Mouse (Mus musculus): ENCODE measurements around the gene Mavs.
"Not testable (repeated sequence)": the region's sequence is repeated elsewhere in the genome, so short reads cannot be mapped to it uniquely, and the experiment has no call there.

Gene Mavs

GRCm38 (mm10) chr2:131211026-131211615, 22.7 kb upstream of the Mavs start:
- DNase-seq (ENCODE audit: low read depth, low spot score): peak; percentile 16

GRCm38 (mm10) chr2:131213773-131214172, 20.1 kb upstream of the Mavs start:
- DNase-seq (ENCODE audit: low read depth, low spot score): no peak

- DNase-seq (ENCODE audit: low read depth, low spot score): no peak
These were observed 17.7 kb upstream of the Mavs start for GRCm38 (mm10) chr2:131215941-131216858.

- DNase-seq (ENCODE audit: low read depth, low spot score): no peak
These were observed 13.8 kb upstream of the Mavs start for GRCm38 (mm10) chr2:131220030-131220429.

- no peak for DNase-seq (ENCODE audit: low read depth, low spot score)
These were observed 11.9 kb upstream of the Mavs start for GRCm38 (mm10) chr2:131221853-131222515.

GRCm38 (mm10) chr2:131222562-131222961, 11.3 kb upstream of the Mavs start:
- DNase-seq (ENCODE audit: low read depth, low spot score): peak; percentile 17

GRCm38 (mm10) chr2:131223569-131223968, 10.3 kb upstream of the Mavs start:
- DNase-seq (ENCODE audit: low read depth, low spot score): no peak

- DNase-seq (ENCODE audit: low read depth, low spot score): no peak
These were observed 8.7 kb upstream of the Mavs start for GRCm38 (mm10) chr2:131225178-131225577.

GRCm38 (mm10) chr2:131226669-131227068, 7.2 kb upstream of the Mavs start:
- not testable (repeated sequence) for DNase-seq (ENCODE audit: low read depth, low spot score)

- no peak for DNase-seq (ENCODE audit: low read depth, low spot score)
These were observed 6.6 kb upstream of the Mavs start for GRCm38 (mm10) chr2:131227243-131227642.

- DNase-seq (ENCODE audit: low read depth, low spot score): no peak
These were observed 1.3 kb upstream of the Mavs start for GRCm38 (mm10) chr2:131232558-131232957.

- no peak for DNase-seq (ENCODE audit: low read depth, low spot score)
These were observed 326 bp downstream of the Mavs start for GRCm38 (mm10) chr2:131234127-131234650.

GRCm38 (mm10) chr2:131234970-131235635, 1.2 kb downstream of the Mavs start:
- no peak for DNase-seq (ENCODE audit: low read depth, low spot score)

GRCm38 (mm10) chr2:131242180-131242579, 8.3 kb downstream of the Mavs start:
- no peak for DNase-seq (ENCODE audit: low read depth, low spot score)

- DNase-seq (ENCODE audit: low read depth, low spot score): no peak
These were observed 9.1 kb downstream of the Mavs start for GRCm38 (mm10) chr2:131242929-131243328.

- DNase-seq (ENCODE audit: low read depth, low spot score): no peak
These were observed 19.9 kb downstream of the Mavs start for GRCm38 (mm10) chr2:131253681-131254328.

GRCm38 (mm10) chr2:131254329-131254713, 20.5 kb downstream of the Mavs start:
- no peak for DNase-seq (ENCODE audit: low read depth, low spot score)

GRCm38 (mm10) chr2:131255738-131256137, 21.9 kb downstream of the Mavs start:
- DNase-seq (ENCODE audit: low read depth, low spot score): no peak

GRCm38 (mm10) chr2:131258693-131259092, 24.8 kb downstream of the Mavs start:
- DNase-seq (ENCODE audit: low read depth, low spot score): no peak

GRCm38 (mm10) chr2:131260544-131261307, 26.9 kb downstream of the Mavs start:
- no peak for DNase-seq (ENCODE audit: low read depth, low spot score)
